Mouse (Mus musculus) forebrain, embryonic 14.5 days (tissue): Measurements from ENCODE around the gene 1700024P04Rik. TPM values are rescaled to one million over a fixed set of nuclear protein-coding genes. Genes with fewer than 3 reads are reported as not detected.

Source experiments
- ATAC-seq: fragments of 200-750 bp; cut with Nextera tagmentation; 2 replicates; pipeline ENCODE4 v1.8.0; 2017; ENCODE audit warnings: mild to moderate bottlenecking, moderate library complexity
- DNase-seq: peaks from one replicate; pipeline ENCODE4 v3.0.0-alpha.2; 2015; ENCODE audit warnings: low spot score
- H3K27ac ChIP-seq: fragments of 300-500 bp; sonication (generic); 2 replicates; pipeline ENCODE4 v1.5.1; 2014; ENCODE audit warnings: low read depth, mild to moderate bottlenecking, control low read depth, low read length, moderate library complexity
- H3K27me3 ChIP-seq: fragments of 300-500 bp; sonication (generic); replicated peaks from 2 replicates; pipeline ENCODE4 v1.6.1; 2014; ENCODE audit warnings: low read length, control low read depth, mixed read lengths; ENCODE audit not compliant: control insufficient read depth, insufficient read depth
- H3K36me3 ChIP-seq: fragments of 300-500 bp; sonication (generic); 2 replicates; pipeline ENCODE4 v1.6.1; 2014; ENCODE audit warnings: low read length, control low read depth; ENCODE audit not compliant: control insufficient read depth, insufficient read depth
- H3K4me1 ChIP-seq: fragments of 300-500 bp; sonication (generic); 2 replicates; pipeline ENCODE4 v1.6.1; 2014; ENCODE audit warnings: antibody characterized with exemption, low read length, control low read depth; ENCODE audit not compliant: control insufficient read depth, insufficient read depth
- H3K4me2 ChIP-seq: fragments of 300-500 bp; sonication (generic); 2 replicates; pipeline ENCODE4 v1.6.1; 2014; ENCODE audit warnings: mild to moderate bottlenecking, control low read depth, low read length
- H3K4me3 ChIP-seq: fragments of 300-500 bp; sonication (generic); 2 replicates; pipeline ENCODE4 v1.5.1; 2014; ENCODE audit warnings: low read depth, low read length, control low read depth
- H3K9ac ChIP-seq: fragments of 300-500 bp; sonication (generic); 2 replicates; pipeline ENCODE4 v1.6.1; 2014; ENCODE audit warnings: mild to moderate bottlenecking, low read length, control low read depth, moderate library complexity
- H3K9me3 ChIP-seq: fragments of 300-500 bp; sonication (generic); replicated peaks from 2 replicates; pipeline ENCODE4 v1.6.1; 2016; ENCODE audit warnings: low read length, control low read depth, mixed read lengths; ENCODE audit not compliant: control insufficient read depth
- WGBS: fragments of 180-500 bp; shearing (Covaris S2); extraction: QIAGEN DNeasy Blood & Tissue Kit; methylation state at CpG from one replicate; pipeline ENCODE4 v1.1.7; 2014; 5-methylcytosine and 5-hydroxymethylcytosine counted together
- polyA plus RNA-seq: library from polyadenylated mRNA; unstranded; fragments of >200 nt; fragmentation: Nextera tagmentation; extraction: Ambion mirVana; gene quantifications from 2 replicates; pipeline ENCODE4 v1.2.1, GENCODE M21; 2014

The 1700024P04Rik gene
- polyA plus RNA-seq, 1 experiment from 2014 or later: not detected

GRCm38 (mm10) chr13:98971641-98972040, 12.7 kb downstream of the 1700024P04Rik start:
- WGBS: 77% methylated on average over 5 of the region's 5 CpGs
- Histone ChIP-seq H3K27me3 (no peaks in the 10 kb centered on the region), H3K4me2 (no peak overlapping the region), H3K4me1 (no peaks in the 10 kb centered on the region), H3K4me3 (no peak overlapping the region), H3K9me3 (no peaks in the 10 kb centered on the region), H3K9ac (no peak overlapping the region), H3K36me3 (no peaks in the 10 kb centered on the region), H3K27ac (no peak overlapping the region)
- ATAC-seq (no peak), DNase-seq (no peak)

GRCm38 (mm10) chr13:98968517-98968916, 15.8 kb downstream of the 1700024P04Rik start:
- WGBS: 87% methylated on average over 4 of the region's 4 CpGs
- no peak for ATAC-seq
- no peaks in the 10 kb centered on the region for H3K36me3 ChIP-seq

GRCm38 (mm10) chr13:98967942-98968341, 16.4 kb downstream of the 1700024P04Rik start:
- no peak overlapping the region for H3K4me2 ChIP-seq
- ATAC-seq (no peak), DNase-seq (no peak)
- no peaks in the 10 kb centered on the region for H3K9me3 ChIP-seq
- H3K4me1 ChIP-seq: no peaks in the 10 kb centered on the region
- H3K4me3 ChIP-seq: no peak overlapping the region
- no peaks in the 10 kb centered on the region for H3K36me3 ChIP-seq
- H3K27me3 ChIP-seq: no peaks in the 10 kb centered on the region
- 87% methylated on average over 6 of the region's 6 CpGs for WGBS
- H3K9ac ChIP-seq: no peak overlapping the region
- H3K27ac ChIP-seq: no peak overlapping the region

More at GRCm38 (mm10) chr13:98968517-98968916, 15.8 kb downstream of the 1700024P04Rik start:
- no peak overlapping the region for H3K27ac ChIP-seq
- no peak overlapping the region for H3K4me2 ChIP-seq
- no peaks in the 10 kb centered on the region for H3K4me1 ChIP-seq
- H3K4me3 ChIP-seq: no peak overlapping the region
- no peak overlapping the region for H3K9ac ChIP-seq
- no peaks in the 10 kb centered on the region for H3K27me3 ChIP-seq
- no peak for DNase-seq
- H3K9me3 ChIP-seq: no peaks in the 10 kb centered on the region

- H3K4me3 ChIP-seq: no peak overlapping the region
- no peaks in the 10 kb centered on the region for H3K9me3 ChIP-seq
- 83% methylated on average over 5 of the region's 5 CpGs for WGBS
- H3K27ac ChIP-seq: no peak overlapping the region
- no peaks in the 10 kb centered on the region for H3K36me3 ChIP-seq
- no peak for ATAC-seq
- H3K27me3 ChIP-seq: no peaks in the 10 kb centered on the region
- H3K4me1 ChIP-seq: no peaks in the 10 kb centered on the region
- no peak overlapping the region for H3K4me2 ChIP-seq
- no peak overlapping the region for H3K9ac ChIP-seq
- no peak for DNase-seq
Measured at GRCm38 (mm10) chr13:98966583-98966982, 17.8 kb downstream of the 1700024P04Rik start.

GRCm38 (mm10) chr13:98963612-98964011, 20.8 kb downstream of the 1700024P04Rik start:
- Histone ChIP-seq H3K9ac (no peak overlapping the region), H3K27ac (no peak overlapping the region), H3K9me3 (no peaks in the 10 kb centered on the region), H3K36me3 (no peaks in the 10 kb centered on the region), H3K4me3 (no peak overlapping the region), H3K4me2 (no peak overlapping the region), H3K27me3 (no peaks in the 10 kb centered on the region), H3K4me1 (no peaks in the 10 kb centered on the region)
- ATAC-seq: no peak
- 84% methylated on average over 1 of the region's 1 CpGs for WGBS
- no peak for DNase-seq

GRCm38 (mm10) chr13:98958177-98958576, 26.2 kb downstream of the 1700024P04Rik start:
- H3K9me3 ChIP-seq: no peaks in the 10 kb centered on the region
- DNase-seq (no peak), ATAC-seq (no peak)
- H3K27ac ChIP-seq: no peak overlapping the region
- 29% methylated on average over 2 of the region's 2 CpGs for WGBS
- H3K4me3 ChIP-seq: no peak overlapping the region
- H3K4me1 ChIP-seq: no peaks in the 10 kb centered on the region
- H3K27me3 ChIP-seq: no peaks in the 10 kb centered on the region
- H3K9ac ChIP-seq: no peak overlapping the region
- H3K36me3 ChIP-seq: no peaks in the 10 kb centered on the region
- H3K4me2 ChIP-seq: no peak overlapping the region

GRCm38 (mm10) chr13:98956209-98956608, 28.2 kb downstream of the 1700024P04Rik start:
- ATAC-seq (no peak), DNase-seq (no peak)
- H3K4me3 ChIP-seq: no peak overlapping the region
- no peaks in the 10 kb centered on the region for H3K36me3 ChIP-seq
- H3K4me2 ChIP-seq: no peak overlapping the region
- 81% methylated on average over 2 of the region's 2 CpGs for WGBS
- H3K27me3 ChIP-seq: no peaks in the 10 kb centered on the region
- H3K4me1 ChIP-seq: no peaks in the 10 kb centered on the region
- no peak overlapping the region for H3K9ac ChIP-seq
- H3K27ac ChIP-seq: no peak overlapping the region
- H3K9me3 ChIP-seq: no peaks in the 10 kb centered on the region

GRCm38 (mm10) chr13:98955676-98956075, 28.7 kb downstream of the 1700024P04Rik start:
- Histone ChIP-seq H3K9me3 (no peaks in the 10 kb centered on the region), H3K36me3 (no peaks in the 10 kb centered on the region), H3K27ac (no peak overlapping the region), H3K9ac (no peak overlapping the region), H3K4me2 (no peak overlapping the region), H3K4me1 (no peaks in the 10 kb centered on the region), H3K4me3 (no peak overlapping the region), H3K27me3 (no peaks in the 10 kb centered on the region)
- WGBS: 64% methylated on average over 6 of the region's 6 CpGs
- DNase-seq: no peak
- no peak for ATAC-seq

- Histone ChIP-seq H3K9me3 (no peaks in the 10 kb centered on the region), H3K4me1 (no peaks in the 10 kb centered on the region), H3K27me3 (no peaks in the 10 kb centered on the region), H3K27ac (no peak overlapping the region), H3K36me3 (no peaks in the 10 kb centered on the region), H3K4me2 (no peak overlapping the region), H3K4me3 (no peak overlapping the region), H3K9ac (no peak overlapping the region)
- DNase-seq: no peak
- 63% methylated on average over 5 of the region's 5 CpGs for WGBS
- no peak for ATAC-seq
Measured at GRCm38 (mm10) chr13:98955226-98955625, 29.1 kb downstream of the 1700024P04Rik start.
